Mouse (Mus musculus) CH12.LX (cell line): Measurements from ENCODE around the gene Ucp2. TPM values are rescaled to one million over a fixed set of nuclear protein-coding genes. Genes with fewer than 3 reads are reported as not detected.

Experiments used
- DNase-seq: peaks from one replicate; pipeline ENCODE4 v3.0.0-alpha.2; 2013; ENCODE audit errors: extremely low read depth
- H3K27ac ChIP-seq: 2 replicates; pipeline ENCODE4 v1.5.1; 2012; ENCODE audit warnings: low read depth, mild to moderate bottlenecking, control low read depth, moderate library complexity; ENCODE audit not compliant: insufficient read depth
- H3K27me3 ChIP-seq: replicated peaks from 2 replicates; pipeline ENCODE3; 2012; ENCODE audit warnings: inconsistent platforms
- H3K36me3 ChIP-seq, 2 experiments: replicated peaks in 1 of 2; 2 replicates each; pipeline versions ENCODE3 to v1.6.1; 2012; ENCODE audit warnings: inconsistent platforms in 1 of 2, low read length in 1 of 2, mild to moderate bottlenecking in 1 of 2, mixed read lengths in 1 of 2, moderate library complexity in 1 of 2; ENCODE audit not compliant: control insufficient read depth in 1 of 2, insufficient read depth in 1 of 2
- H3K4me1 ChIP-seq, 2 experiments: 2 replicates each; pipeline ENCODE4 v1.6.1; 2012; ENCODE audit warnings: inconsistent platforms in 1 of 2, moderate library complexity in 1 of 2; ENCODE audit not compliant: insufficient read depth in 2 of 2, control insufficient read depth in 1 of 2
- H3K4me2 ChIP-seq: 2 replicates; pipeline ENCODE4 v1.6.1; 2012; ENCODE audit warnings: low read depth, mild to moderate bottlenecking, control low read depth; ENCODE audit not compliant: poor library complexity, insufficient read depth, severe bottlenecking
- H3K4me3 ChIP-seq, 3 experiments: fragments of 150-350 bp in 1 of 3; sonication (generic) in 1 of 3; replicated peaks in 1 of 3; 2 replicates each; pipeline versions ENCODE3 to v1.5.1; 2011 to 2012; ENCODE audit warnings: low read depth in 2 of 3, low read length in 2 of 3, mild to moderate bottlenecking in 2 of 3, moderate library complexity in 2 of 3, control low read depth in 1 of 3, improper control_type of control experiment in 1 of 3, inconsistent platforms in 1 of 3, mixed read lengths in 1 of 3; ENCODE audit not compliant: poor library complexity in 1 of 3
- H3K79me2 ChIP-seq: replicated peaks from 2 replicates; pipeline ENCODE4 v1.6.1; 2012; ENCODE audit warnings: mild to moderate bottlenecking, moderate library complexity; ENCODE audit not compliant: control insufficient read depth, poor library complexity, insufficient read depth, severe bottlenecking; ENCODE audit errors: extremely low read depth
- H3K9ac ChIP-seq: 2 replicates; pipeline ENCODE4 v1.6.1; 2012; ENCODE audit warnings: low read depth, mild to moderate bottlenecking, control low read depth, moderate library complexity; ENCODE audit not compliant: insufficient read depth
- H3K9me3 ChIP-seq: replicated peaks from 2 replicates; pipeline ENCODE3; 2012; ENCODE audit warnings: low read length, inconsistent platforms, mixed read lengths
- BHLHE40 ChIP-seq: IDR thresholded peaks from 2 replicates; pipeline ENCODE4 v1.6.1; 2011; ENCODE audit warnings: mild to moderate bottlenecking, low read depth, low read length, improper control_type of control experiment
- CHD1 ChIP-seq: IDR thresholded peaks from 2 replicates; pipeline ENCODE4 v1.6.1; 2012; ENCODE audit warnings: low read depth, low read length, improper control_type of control experiment, inconsistent platforms
- E2F4 ChIP-seq: IDR thresholded peaks from 2 replicates; pipeline ENCODE4 v1.6.1; 2011; ENCODE audit warnings: low read depth, low read length, improper control_type of control experiment; ENCODE audit not compliant: insufficient replicate concordance
- EP300 ChIP-seq: IDR thresholded peaks from 2 replicates; pipeline ENCODE4 v1.6.1; 2011; ENCODE audit warnings: low read length, improper control_type of control experiment
- HCFC1 ChIP-seq: IDR thresholded peaks from 2 replicates; pipeline ENCODE4 v1.6.1; 2012; ENCODE audit warnings: low read depth, mild to moderate bottlenecking, inconsistent platforms, low read length, improper control_type of control experiment
- IRF4 ChIP-seq: IDR thresholded peaks from 2 replicates; pipeline ENCODE4 v1.6.1; 2014; ENCODE audit warnings: low read depth, mild to moderate bottlenecking, inconsistent platforms, low read length, improper control_type of control experiment
- JUN ChIP-seq: IDR thresholded peaks from 2 replicates; pipeline ENCODE4 v1.6.1; 2011; ENCODE audit warnings: low read depth, mild to moderate bottlenecking, low read length, improper control_type of control experiment, moderate library complexity; ENCODE audit not compliant: insufficient read depth
- KAT2A ChIP-seq: IDR thresholded peaks from 2 replicates; pipeline ENCODE4 v1.6.1; 2012; ENCODE audit warnings: low read length, improper control_type of control experiment, inconsistent platforms; ENCODE audit not compliant: insufficient replicate concordance
- MAX ChIP-seq: IDR thresholded peaks from 2 replicates; pipeline ENCODE4 v1.6.1; 2011; ENCODE audit warnings: low read length, improper control_type of control experiment
- MAZ ChIP-seq: IDR thresholded peaks from 2 replicates; pipeline ENCODE4 v1.6.1; 2012; ENCODE audit warnings: low read depth, mild to moderate bottlenecking, inconsistent platforms, low read length, improper control_type of control experiment, moderate library complexity
- MEF2A ChIP-seq: IDR thresholded peaks from 2 replicates; pipeline ENCODE4 v1.6.1; 2014; ENCODE audit warnings: low read depth, mild to moderate bottlenecking, inconsistent platforms, low read length, improper control_type of control experiment, borderline replicate concordance
- MXI1 ChIP-seq: IDR thresholded peaks from 2 replicates; pipeline ENCODE4 v1.6.1; 2011; ENCODE audit warnings: mild to moderate bottlenecking, low read depth, low read length, improper control_type of control experiment
- MYC ChIP-seq: IDR thresholded peaks from 2 replicates; pipeline ENCODE4 v1.6.1; 2011; ENCODE audit warnings: low read depth, mild to moderate bottlenecking, improper control_type of control experiment, low read length
- NELFE ChIP-seq: IDR thresholded peaks from 2 replicates; pipeline ENCODE4 v1.6.1; 2011; ENCODE audit warnings: low read depth, low read length, improper control_type of control experiment
- NRF1 ChIP-seq: IDR thresholded peaks from 2 replicates; pipeline ENCODE4 v1.6.1; 2014; ENCODE audit warnings: low read depth, mild to moderate bottlenecking, inconsistent platforms, low read length, improper control_type of control experiment, moderate library complexity
- POLR2A ChIP-seq: IDR thresholded peaks from 2 replicates; pipeline ENCODE4 v1.6.1; 2011; ENCODE audit warnings: low read depth, mild to moderate bottlenecking, improper control_type of control experiment, low read length
- RAD21 ChIP-seq: IDR thresholded peaks from 2 replicates; pipeline ENCODE4 v1.6.1; 2011; ENCODE audit warnings: low read depth, mild to moderate bottlenecking, low read length, improper control_type of control experiment, moderate library complexity
- RCOR1 ChIP-seq: conservative IDR thresholded peaks from 2 replicates; pipeline ENCODE4 v1.6.1; 2012; ENCODE audit warnings: low read depth, mild to moderate bottlenecking, inconsistent platforms, low read length, improper control_type of control experiment
- SIN3A ChIP-seq: IDR thresholded peaks from 2 replicates; pipeline ENCODE4 v1.6.1; 2012; ENCODE audit warnings: low read length, improper control_type of control experiment, inconsistent platforms
- SMC3 ChIP-seq: IDR thresholded peaks from 2 replicates; pipeline ENCODE4 v1.6.1; 2011; ENCODE audit warnings: low read depth, low read length, improper control_type of control experiment
- TBP ChIP-seq: conservative IDR thresholded peaks from 2 replicates; pipeline ENCODE4 v1.6.1; 2011; ENCODE audit warnings: low read depth, low read length, improper control_type of control experiment
- ZKSCAN1 ChIP-seq: IDR thresholded peaks from 2 replicates; pipeline ENCODE4 v1.6.1; 2012; ENCODE audit warnings: low read depth, inconsistent platforms, low read length, improper control_type of control experiment, borderline replicate concordance
- ZNF384 ChIP-seq: IDR thresholded peaks from 2 replicates; pipeline ENCODE4 v1.6.1; 2012; ENCODE audit warnings: low read depth, low read length, improper control_type of control experiment, inconsistent platforms
- dilution Hi-C: fragments of 300-500 bp; cut with MboI; formaldehyde crosslinking; loops from 2 replicates; pipeline ENCODE4 v1.14.3; 2020; ENCODE audit warnings: low sequenced_read_pairs; ENCODE audit not compliant: extremely low pct_unique_long_range_greater_than_20kb, extremely low pct_ligation_motif_present
- in situ Hi-C: fragments of 300-500 bp; cut with MboI; formaldehyde crosslinking; loops from 3 replicates; pipeline ENCODE4 v1.14.3; 2019; ENCODE audit warnings: low sequenced_read_pairs, low pct_ligation_motif_present, low pct_unique_long_range_greater_than_20kb, mixed read lengths
- polyA plus RNA-seq: library from polyadenylated mRNA; unstranded; fragments of >175 nt; gene quantifications from 2 replicates; pipeline ENCODE4 v1.2.1, GENCODE M21; 2012; ENCODE audit warnings: low read depth; ENCODE audit not compliant: insufficient read length
- total RNA-seq, 2 experiments: library from RNA; depleted of rRNA; stranded (reverse); fragments of 300-350 nt in 1 of 2; fragments of >200 nt in 1 of 2; gene quantifications; 2 replicates each; pipeline ENCODE4 v1.2.3; 2012 to 2014

The Ucp2 gene
- total and polyA plus RNA-seq, 3 experiments: 131 to 635 (median 131) TPM

GRCm38 (mm10) chr7:100470796-100471406 lies 22.2 kb upstream of the Ucp2 start:
- H3K79me2 ChIP-seq: no peaks in the 10 kb centered on the region
- dilution Hi-C loops: no loop called here
- peaks cover 17 to 51% of the 10 kb centered on the region in 2 experiments for H3K36me3 ChIP-seq
- H3K9me3 ChIP-seq: no peaks in the 10 kb centered on the region
- H3K4me2 ChIP-seq: no peak overlapping the region
- no peak overlapping the region for H3K27ac ChIP-seq
- in situ Hi-C loops: no loop called here
- 0 out of 4 replicates have a peak, but pooled peaks cover 0 to 3% of the 10 kb centered on the region in 2 experiments for H3K4me1 ChIP-seq
- no peak overlapping the region for H3K4me3 ChIP-seq
- no peak for TF ChIP-seq MXI1
- TF ChIP-seq NELFE: no peak
- TF ChIP-seq EP300: no peak
- no peak for TF ChIP-seq POLR2A
- TF ChIP-seq SIN3A: no peak
- no peak for TF ChIP-seq TBP
- TF ChIP-seq HCFC1: no peak
- no peak for TF ChIP-seq MYC
- TF ChIP-seq MAZ: no peak
- TF ChIP-seq E2F4: no peak
- no peak for TF ChIP-seq MAX
- TF ChIP-seq ZKSCAN1: no peak
- TF ChIP-seq RAD21: no peak
- TF ChIP-seq JUN: no peak
- no peak for TF ChIP-seq RCOR1
- TF ChIP-seq KAT2A: no peak
- TF ChIP-seq MEF2A: no peak
- no peak for TF ChIP-seq ZNF384
- no peaks in the 10 kb centered on the region for H3K27me3 ChIP-seq
- DNase-seq: no peak
- H3K9ac ChIP-seq: no peak overlapping the region

DNA sequence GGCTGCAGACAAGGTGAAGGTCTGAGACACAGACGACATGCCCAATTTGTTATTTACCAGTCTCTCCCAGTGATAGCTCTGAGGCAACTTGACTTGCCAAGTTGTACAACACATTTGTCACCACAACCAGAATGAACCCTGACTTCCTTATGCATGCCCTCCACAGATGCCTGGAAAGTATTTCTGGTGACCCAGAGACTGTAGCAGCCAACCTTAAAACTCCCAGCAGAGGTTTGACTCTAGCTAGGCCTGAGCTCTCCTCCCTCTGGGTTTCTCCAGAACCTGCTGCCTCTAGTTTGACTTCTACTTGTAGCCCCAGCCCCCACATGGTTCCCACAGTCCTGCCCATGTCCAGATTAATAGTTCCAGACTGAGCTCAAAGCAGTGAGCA lies 21.7 kb upstream of the Ucp2 start:
- Histone ChIP-seq H3K9me3 (no peaks in the 10 kb centered on the region), H3K36me3 (peaks cover 17 to 47% of the 10 kb centered on the region in 2 experiments), H3K4me3 (no peak overlapping the region), H3K27me3 (no peaks in the 10 kb centered on the region), H3K9ac (no peak overlapping the region), H3K4me2 (no peak overlapping the region), H3K79me2 (no peaks in the 10 kb centered on the region), H3K4me1 (0 out of 4 replicates have a peak, but pooled peaks cover 0 to 3% of the 10 kb centered on the region in 2 experiments), H3K27ac (no peak overlapping the region)
- in situ Hi-C loops: no loop called here
- DNase-seq: no peak
- no peak for TF ChIP-seq SMC3
- TF ChIP-seq CHD1: no peak
- no peak for TF ChIP-seq BHLHE40
- TF ChIP-seq MEF2A: no peak
- no peak for TF ChIP-seq IRF4
- no peak for TF ChIP-seq NRF1
- dilution Hi-C loops: no loop called here
